Mouse (Mus musculus) olfactory bulb, adult 2 months (tissue): ENCODE data around the gene Ethe1.

Experiments
- CTCF ChIP-seq: fragments of 200-500 bp; IDR thresholded peaks from 2 replicates; pipeline ENCODE4 v1.5.1; 2012; ENCODE audit warnings: low read depth, mild to moderate bottlenecking, low read length, moderate library complexity; ENCODE audit not compliant: insufficient read depth
- POLR2A ChIP-seq: fragments of 200-500 bp; IDR thresholded peaks from 2 replicates; pipeline ENCODE4 v1.6.1; 2012; ENCODE audit warnings: mild to moderate bottlenecking, low read depth, low read length, moderate library complexity; ENCODE audit not compliant: insufficient read depth

- TF ChIP-seq CTCF: no peak
- TF ChIP-seq POLR2A: no peak
These were observed 47.7 kb upstream of the Ethe1 start for GRCm38 (mm10) chr7:24539686-24540085.
